Mouse (Mus musculus) E14TG2a.4 (cell line): ENCODE measurements around the gene Prlh.

Experiments
- H3K27me3 ChIP-seq: 2 replicates; pipeline ENCODE4 v1.6.1; 2014; ENCODE audit warnings: low read length, control low read depth; ENCODE audit not compliant: insufficient read depth
- H3K36me3 ChIP-seq: 2 replicates; pipeline ENCODE4 v1.6.1; 2014; ENCODE audit warnings: low read length, control low read depth; ENCODE audit not compliant: insufficient read depth
- H3K4me1 ChIP-seq: replicated peaks from 2 replicates; pipeline ENCODE4 v1.6.1; 2014; ENCODE audit warnings: low read depth, low read length, control low read depth
- H3K4me3 ChIP-seq: replicated peaks from 2 replicates; pipeline ENCODE4 v1.5.1; 2014; ENCODE audit warnings: mild to moderate bottlenecking, low read length
- H3K9me3 ChIP-seq: 2 replicates; pipeline ENCODE4 v1.6.1; 2014; ENCODE audit warnings: low read length, control low read depth
- CTCF ChIP-seq: conservative IDR thresholded peaks from 2 replicates; pipeline ENCODE4 v1.5.1; 2014; ENCODE audit warnings: low read length
- NANOG ChIP-seq: IDR thresholded peaks from 2 replicates; pipeline ENCODE4 v1.6.1; 2014; ENCODE audit warnings: borderline replicate concordance, low read length, mixed read lengths
- POU5F1 ChIP-seq: IDR thresholded peaks from 2 replicates; pipeline ENCODE4 v1.6.1; 2014; ENCODE audit warnings: low read length, borderline replicate concordance

The Prlh gene

GRCm38 (mm10) chr1:90936990-90937389 is 15.9 kb upstream of the Prlh start:
- Histone ChIP-seq H3K4me1 (peaks cover 9% of the 10 kb centered on the region), H3K4me3 (no peak overlapping the region), H3K9me3 (no peaks in the 10 kb centered on the region), H3K27me3 (peaks cover 14% of the 10 kb centered on the region), H3K36me3 (no peaks in the 10 kb centered on the region)
- TF ChIP-seq NANOG (no peak), POU5F1 (no peak), CTCF (no peak)

- Histone ChIP-seq H3K27me3 (peaks cover 11% of the 10 kb centered on the region), H3K4me3 (no peak overlapping the region), H3K36me3 (no peaks in the 10 kb centered on the region), H3K4me1 (peaks cover 9% of the 10 kb centered on the region), H3K9me3 (no peaks in the 10 kb centered on the region)
- no peak for TF ChIP-seq NANOG
- no peak for TF ChIP-seq CTCF
- TF ChIP-seq POU5F1: no peak
These were observed 12.9 kb upstream of the Prlh start for GRCm38 (mm10) chr1:90939980-90940379.

GRCm38 (mm10) chr1:90945171-90945570 is 7.7 kb upstream of the Prlh start:
- H3K4me3 ChIP-seq: no peak overlapping the region
- H3K36me3 ChIP-seq: no peaks in the 10 kb centered on the region
- H3K4me1 ChIP-seq: peaks cover 3% of the 10 kb centered on the region; the same call in 1 of the 2 replicates
- H3K9me3 ChIP-seq: no peaks in the 10 kb centered on the region
- no peak for TF ChIP-seq NANOG
- TF ChIP-seq CTCF: no peak
- TF ChIP-seq POU5F1: no peak
- peaks cover 16% of the 10 kb centered on the region for H3K27me3 ChIP-seq

GRCm38 (mm10) chr1:90947252-90947651 is 5.7 kb upstream of the Prlh start:
- Histone ChIP-seq H3K4me3 (no peak overlapping the region), H3K27me3 (peaks cover 19% of the 10 kb centered on the region; the same call in 1 of the 2 replicates), H3K36me3 (no peaks in the 10 kb centered on the region), H3K9me3 (no peaks in the 10 kb centered on the region), H3K4me1 (peaks cover 3% of the 10 kb centered on the region; the same call in 1 of the 2 replicates)
- TF ChIP-seq POU5F1 (no peak), NANOG (no peak)

- no peaks in the 10 kb centered on the region for H3K36me3 ChIP-seq
These were observed 3.6 kb upstream of the Prlh start for GRCm38 (mm10) chr1:90949309-90949708.

GRCm38 (mm10) chr1:90951670-90952069 is 1.2 kb upstream of the Prlh start:
- H3K4me3 ChIP-seq: no peak overlapping the region
- peaks cover 12% of the 10 kb centered on the region for H3K27me3 ChIP-seq
- TF ChIP-seq POU5F1: no peak
- H3K36me3 ChIP-seq: no peaks in the 10 kb centered on the region
- H3K4me1 ChIP-seq: no peaks in the 10 kb centered on the region
- H3K9me3 ChIP-seq: no peaks in the 10 kb centered on the region

More at GRCm38 (mm10) chr1:90949309-90949708, 3.6 kb upstream of the Prlh start:
- Histone ChIP-seq H3K4me3 (no peak overlapping the region), H3K27me3 (peaks cover 13% of the 10 kb centered on the region), H3K4me1 (peaks cover 3% of the 10 kb centered on the region; the same call in 1 of the 2 replicates), H3K9me3 (no peaks in the 10 kb centered on the region)
- TF ChIP-seq CTCF (no peak), POU5F1 (no peak), NANOG (no peak)

- Histone ChIP-seq H3K27me3 (peaks cover 18% of the 10 kb centered on the region), H3K4me3 (no peak overlapping the region), H3K4me1 (no peaks in the 10 kb centered on the region), H3K9me3 (no peaks in the 10 kb centered on the region), H3K36me3 (no peaks in the 10 kb centered on the region)
- TF ChIP-seq POU5F1 (no peak), NANOG (no peak), CTCF (no peak)
These were observed 780 bp downstream of the Prlh start for GRCm38 (mm10) chr1:90953688-90954087.

- Histone ChIP-seq H3K9me3 (no peaks in the 10 kb centered on the region), H3K36me3 (no peaks in the 10 kb centered on the region), H3K4me3 (no peak overlapping the region), H3K27me3 (peaks cover 30% of the 10 kb centered on the region), H3K4me1 (0 out of 2 replicates have a peak, but pooled peaks cover 3% of the 10 kb centered on the region)
- TF ChIP-seq CTCF (peak; percentile 79), POU5F1 (no peak), NANOG (no peak)
These were observed 3.6 kb downstream of the Prlh start for GRCm38 (mm10) chr1:90956245-90957096.
